Comparison of ENCODE assay signal across 26 mouse cellular contexts in the genomic region with DNA sequence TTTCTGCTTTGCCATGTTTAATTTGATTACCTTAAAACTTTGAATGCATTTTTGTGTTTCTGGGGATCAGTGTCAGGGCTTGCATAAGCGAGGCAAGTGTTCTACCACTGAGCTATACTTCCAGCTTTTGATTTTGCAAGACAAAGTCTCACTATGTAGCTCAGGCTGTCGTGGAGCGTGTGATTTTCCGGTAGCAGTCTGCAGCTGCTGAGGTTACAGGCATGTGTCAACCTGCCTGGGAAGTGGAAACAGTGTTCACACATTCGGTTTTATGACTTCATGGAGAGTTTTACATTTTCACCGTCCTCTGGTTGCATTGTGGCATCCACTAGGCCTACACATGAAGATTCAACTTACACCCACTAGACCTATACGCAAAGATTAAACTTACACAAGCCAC. TPM values are rescaled to one million over a fixed set of nuclear protein-coding genes. Genes with fewer than 3 reads are reported as not detected.
DNase-seq lines count a peak whose midpoint lies in the region; ATAC-seq lines count a peak whose summit lies in the region.
"Had no signal": no experiment of that assay in that cellular context is flagged by ENCODE, and none has a peak within 500 bp of the region (broad histone marks: within the 10 kb centered on the region; RNA-seq: fewer than 3 reads in every experiment).

No protein-coding gene starts in this region.

- H3K27me3 ChIP-seq in embryonic facial prominence, embryonic 11.5 days (ENCODE audit: control insufficient read depth, insufficient read depth, low read length), result no peaks in the 10 kb centered on the region
- no peaks in the 10 kb centered on the region for H3K27me3 ChIP-seq in embryonic facial prominence, embryonic 10.5 days (replicated peaks; ENCODE audit: low read depth, poor library complexity, severe bottlenecking)
- H3K27me3 ChIP-seq in limb, embryonic 12.5 days, result no peaks in the 10 kb centered on the region
- H3K27me3 ChIP-seq: embryonic facial prominence, embryonic 15.5 days; heart, embryonic 13.5 days had no signal

- 76% methylated on average over 7 of the region's 7 CpGs for WGBS in embryonic facial prominence, embryonic 11.5 days
- WGBS in embryonic facial prominence, embryonic 10.5 days, result 76% methylated on average over 7 of the region's 7 CpGs
- WGBS in limb, embryonic 12.5 days, result 53% methylated on average over 7 of the region's 7 CpGs

- H3K9ac ChIP-seq in embryonic facial prominence, embryonic 11.5 days (replicated peaks; ENCODE audit: low read length), result no peak overlapping the region
- H3K9ac ChIP-seq in limb, embryonic 12.5 days (replicated peaks), result no peak overlapping the region
- H3K9ac ChIP-seq: embryonic facial prominence, embryonic 15.5 days; forebrain, postnatal 0 days; heart, embryonic 13.5 days; hindbrain, embryonic 14.5 days had no signal

- no peaks in the 10 kb centered on the region for H3K36me3 ChIP-seq in embryonic facial prominence, embryonic 11.5 days (replicated peaks; ENCODE audit: control insufficient read depth, insufficient read depth, low read depth, low read length)
- no peaks in the 10 kb centered on the region for H3K36me3 ChIP-seq in embryonic facial prominence, embryonic 10.5 days (replicated peaks)
- H3K36me3 ChIP-seq in limb, embryonic 12.5 days, result no peaks in the 10 kb centered on the region
- H3K36me3 ChIP-seq: embryonic facial prominence, embryonic 15.5 days; G1E; heart, embryonic 13.5 days had no signal

- H3K9me3 ChIP-seq in embryonic facial prominence, embryonic 11.5 days (replicated peaks; ENCODE audit: control insufficient read depth, low read length), result no peaks in the 10 kb centered on the region
- no peaks in the 10 kb centered on the region for H3K9me3 ChIP-seq in embryonic facial prominence, embryonic 10.5 days
- H3K9me3 ChIP-seq in limb, embryonic 12.5 days, result no peaks in the 10 kb centered on the region
- H3K9me3 ChIP-seq: embryonic facial prominence, embryonic 15.5 days; G1E; heart, embryonic 13.5 days had no signal

- H3K4me1 ChIP-seq in embryonic facial prominence, embryonic 11.5 days (ENCODE audit: control insufficient read depth, insufficient read depth, low read length), result no peaks in the 10 kb centered on the region
- no peaks in the 10 kb centered on the region for H3K4me1 ChIP-seq in embryonic facial prominence, embryonic 10.5 days
- H3K4me1 ChIP-seq in limb, embryonic 12.5 days (replicated peaks), result no peaks in the 10 kb centered on the region
- H3K4me1 ChIP-seq: embryonic facial prominence, embryonic 15.5 days; heart, embryonic 13.5 days had no signal

- H3K4me2 ChIP-seq in embryonic facial prominence, embryonic 11.5 days (ENCODE audit: low read depth, low read length), result no peak overlapping the region
- no peak overlapping the region for H3K4me2 ChIP-seq in limb, embryonic 12.5 days
- H3K4me2 ChIP-seq: embryonic facial prominence, embryonic 15.5 days; heart, embryonic 13.5 days; hindbrain, embryonic 14.5 days had no signal

- H3K27ac ChIP-seq in embryonic facial prominence, embryonic 11.5 days (replicated peaks; ENCODE audit: low read depth, low read length), result no peak overlapping the region
- H3K27ac ChIP-seq in embryonic facial prominence, embryonic 10.5 days (replicated peaks), result no peak overlapping the region
- H3K27ac ChIP-seq in limb, embryonic 12.5 days, result no peak overlapping the region
- H3K27ac ChIP-seq: embryonic facial prominence, embryonic 15.5 days; heart, embryonic 13.5 days; hindbrain, embryonic 14.5 days; hindbrain, postnatal 0 days had no signal

- no peak for ATAC-seq in embryonic facial prominence, embryonic 11.5 days (replicated peaks; ENCODE audit: insufficient number of reproducible peaks, low FRiP score, low TSS enrichment, low read depth)
- ATAC-seq in limb, embryonic 12.5 days (ENCODE audit: insufficient number of reproducible peaks, insufficient read depth, low FRiP score, low TSS enrichment, low read depth), result peak; percentile 66; the same call in 1 of the 2 replicates
- ATAC-seq: forebrain, embryonic 14.5 days; forebrain, postnatal 0 days; hindbrain, postnatal 0 days; Patski had no signal

- peak; percentile 3 for DNase-seq in embryonic facial prominence, embryonic 11.5 days (ENCODE audit: low spot score)
- no peak for DNase-seq in embryonic facial prominence, embryonic 10.5 days (ENCODE audit: low spot score)
- DNase-seq in urinary bladder, postnatal 14 days (ENCODE audit: low spot score), result peak; percentile 3
- DNase-seq in urinary bladder, adult 2 months (ENCODE audit: low spot score), result no peak
- DNase-seq in mesoderm, embryonic 11.5 days (ENCODE audit: low read depth, low spot score), result peak; percentile 2
- no peak for DNase-seq in kidney, adult 18-20 months
- DNase-seq in layer of hippocampus, adult 11-12 months (ENCODE audit: low spot score), result no peak
- DNase-seq: adrenal gland, postnatal 10 days; cerebellum, adult 18-20 months; cerebellum, adult 9-10 months; cerebellum, postnatal 14 days; forebrain, postnatal 0 days; gastrocnemius, postnatal 25 days; heart, adult 18-20 months; heart, postnatal 14 days; heart, postnatal 4 days had no signal

- no peak overlapping the region for H3K4me3 ChIP-seq in embryonic facial prominence, embryonic 11.5 days (ENCODE audit: low read depth, low read length)
- H3K4me3 ChIP-seq in embryonic facial prominence, embryonic 10.5 days, result no peak overlapping the region
- H3K4me3 ChIP-seq in limb, embryonic 12.5 days (replicated peaks), result no peak overlapping the region
- H3K4me3 ChIP-seq: embryonic facial prominence, embryonic 15.5 days; heart, embryonic 13.5 days had no signal

RNA-seq across cellular contexts. Expression of gene Fam81b, which starts 54.8 kb away (rescaled TPM):
- not detected in 2 replicates for polyA plus RNA-seq in embryonic facial prominence, embryonic 11.5 days (2014; fragmentation: Nextera tagmentation; extraction: Ambion mirVana)
- polyA plus RNA-seq in embryonic facial prominence, embryonic 10.5 days (2016; fragmentation: Nextera tagmentation; extraction: Ambion mirVana), result not detected in 2 replicates
- not detected in 2 replicates for polyA plus RNA-seq in urinary bladder, adult 2 months (2012; rRNA removed)
- polyA plus RNA-seq in limb, embryonic 12.5 days (2016; fragmentation: Nextera tagmentation; extraction: Ambion mirVana), result not detected in 2 replicates
- polyA plus RNA-seq: forebrain, embryonic 11.5 days; G1E; heart, embryonic 13.5 days; heart, embryonic 16.5 days; Patski had no signal

Comparison
In these comparisons a context has a peak if more than half of its experiments do, and no peak if none do; other contexts are left out.
1. DNase-seq: peak in embryonic facial prominence, embryonic 11.5 days (single experiment), urinary bladder, postnatal 14 days (single experiment) and mesoderm, embryonic 11.5 days (single experiment); none in embryonic facial prominence, embryonic 10.5 days (single experiment), urinary bladder, adult 2 months (single experiment), kidney, adult 18-20 months (single experiment) and layer of hippocampus, adult 11-12 months (single experiment).